Mouse (Mus musculus): Measurements from ENCODE around the gene Setd1a. TPM values are rescaled to one million over a fixed set of nuclear protein-coding genes. Genes with fewer than 3 reads are reported as not detected.

Setd1a gene
- 1 to 10 TPM; 3.8 to 6.5 TPM for polyA plus RNA-seq (2017; shearing (Covaris generic))

DNA sequence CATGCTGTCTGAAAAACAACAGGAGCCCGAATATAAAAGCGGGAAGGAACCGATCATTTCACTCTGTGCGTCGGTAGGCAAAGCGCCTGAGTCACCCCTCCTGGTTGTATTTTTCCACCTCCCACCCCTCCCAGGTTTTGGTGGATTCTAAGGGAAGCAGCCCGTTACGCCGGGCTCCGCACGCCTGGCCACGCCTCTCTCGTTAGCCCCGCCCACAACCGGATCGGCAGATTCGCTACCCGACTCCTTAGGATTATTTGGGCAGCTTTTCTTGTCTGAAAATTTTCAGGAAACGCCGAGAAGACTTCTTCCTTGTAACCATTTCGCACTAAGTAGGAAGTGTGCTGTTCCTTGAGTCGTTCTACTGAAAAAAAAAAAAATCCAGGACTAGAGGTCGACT, at the start of gene Setd1a:
Gene Setd1a (plus strand): TSS at position 245 of the 400 bp plus-strand sequence.

DNA sequence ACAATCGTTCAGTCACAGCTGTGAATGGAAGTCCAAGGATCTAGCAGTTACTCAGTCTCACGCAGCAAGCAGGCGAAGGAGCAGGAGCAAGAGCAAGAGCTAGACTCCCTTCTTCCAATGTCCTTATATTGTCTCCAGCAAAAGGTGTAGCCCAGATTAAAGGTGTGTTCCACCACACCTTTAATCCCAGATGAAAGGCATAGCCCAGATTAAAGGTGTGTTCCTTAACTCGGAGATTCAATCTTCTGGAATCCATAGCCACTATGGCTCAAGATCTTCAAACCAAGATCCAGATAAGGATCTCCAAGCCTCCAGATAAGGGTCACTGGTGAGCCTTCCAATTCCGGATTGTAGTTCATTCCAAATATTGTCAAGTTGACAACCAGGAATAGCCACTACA, 44.4 kb upstream of the Setd1a start, which contains the start of gene Ctf2:
Gene Ctf2 (minus strand): TSS at position 101 of the 400 bp plus-strand sequence.

DNA sequence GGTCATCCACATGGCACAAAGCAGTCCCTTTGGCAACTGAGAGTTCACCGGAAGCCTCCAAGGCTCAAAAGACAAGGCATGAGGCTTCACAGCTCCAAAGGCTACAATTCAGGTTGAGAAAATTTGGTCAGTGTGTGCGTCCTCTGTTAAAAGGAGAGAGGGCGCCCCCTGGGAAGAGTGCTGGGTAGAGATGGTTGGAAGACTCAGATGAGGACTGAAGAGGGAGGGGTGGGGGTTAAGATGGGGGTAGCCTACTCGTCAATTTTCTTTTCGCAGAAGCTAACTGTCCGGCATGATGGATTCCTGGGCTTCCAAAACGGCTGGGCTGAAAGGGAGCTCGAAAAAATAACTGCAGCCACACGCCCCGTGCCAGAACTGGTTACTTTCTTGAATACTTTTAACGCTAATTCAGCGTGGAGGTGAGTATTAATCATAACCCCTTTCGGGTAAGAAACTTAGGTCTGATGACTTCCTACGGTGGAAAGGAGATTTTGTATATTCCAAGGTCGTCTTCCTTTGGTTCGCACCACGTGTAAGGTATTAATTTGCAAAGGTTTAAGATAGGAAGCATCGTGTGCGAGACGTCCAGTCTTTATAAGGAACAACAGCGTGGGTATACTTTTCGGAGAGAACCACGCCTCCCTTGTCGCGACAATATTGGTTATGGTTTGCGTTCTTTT, 32.0 kb upstream of the Setd1a start, which contains the start of gene Fbxl19:
Gene Fbxl19 (plus strand): TSS at position 178 of the 680 bp plus-strand sequence.

DNA sequence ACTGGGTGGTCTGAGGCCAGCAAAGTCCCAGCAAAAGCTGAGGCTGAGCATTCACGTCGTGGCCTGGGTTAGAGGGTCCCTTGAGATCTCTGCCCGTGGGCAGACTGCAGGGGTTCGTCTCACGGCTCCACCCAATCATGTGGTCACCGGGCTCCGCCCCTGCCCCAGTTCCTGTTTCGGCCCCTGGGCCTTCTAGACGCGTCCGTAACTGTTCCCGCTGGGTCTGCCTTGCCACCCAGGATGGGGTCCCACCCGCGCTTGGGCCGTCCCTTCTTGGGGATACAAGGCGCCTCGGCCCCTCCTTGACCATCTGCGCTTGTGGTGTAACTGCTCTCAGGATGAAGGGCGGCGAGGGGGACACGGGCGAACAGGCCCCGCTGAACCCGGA, 6.8 kb upstream of the Setd1a start, which contains the start of gene Orai3:
Gene Orai3 (plus strand): TSS at position 165 of the 388 bp plus-strand sequence.

DNA sequence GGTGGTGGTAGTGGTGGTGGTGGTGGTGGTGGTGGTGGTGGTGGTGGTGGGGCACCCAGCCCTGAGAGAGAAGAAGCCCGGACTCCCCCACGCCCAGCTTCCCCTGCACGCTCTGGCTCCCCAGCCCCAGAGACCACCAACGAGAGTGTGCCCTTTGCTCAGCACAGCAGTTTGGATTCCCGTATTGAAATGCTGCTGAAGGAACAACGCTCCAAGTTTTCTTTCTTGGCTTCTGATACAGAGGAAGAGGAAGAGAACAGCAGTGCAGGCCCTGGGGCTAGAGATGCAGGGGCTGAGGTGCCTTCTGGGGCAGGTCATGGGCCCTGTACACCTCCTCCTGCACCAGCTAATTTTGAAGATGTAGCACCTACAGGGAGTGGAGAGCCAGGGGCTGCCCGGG, 8.8 kb downstream of the Setd1a start, which contains the start of gene Gm49388:
Gene Gm49388 (plus strand): TSS at position 301 of the 400 bp plus-strand sequence.

DNA sequence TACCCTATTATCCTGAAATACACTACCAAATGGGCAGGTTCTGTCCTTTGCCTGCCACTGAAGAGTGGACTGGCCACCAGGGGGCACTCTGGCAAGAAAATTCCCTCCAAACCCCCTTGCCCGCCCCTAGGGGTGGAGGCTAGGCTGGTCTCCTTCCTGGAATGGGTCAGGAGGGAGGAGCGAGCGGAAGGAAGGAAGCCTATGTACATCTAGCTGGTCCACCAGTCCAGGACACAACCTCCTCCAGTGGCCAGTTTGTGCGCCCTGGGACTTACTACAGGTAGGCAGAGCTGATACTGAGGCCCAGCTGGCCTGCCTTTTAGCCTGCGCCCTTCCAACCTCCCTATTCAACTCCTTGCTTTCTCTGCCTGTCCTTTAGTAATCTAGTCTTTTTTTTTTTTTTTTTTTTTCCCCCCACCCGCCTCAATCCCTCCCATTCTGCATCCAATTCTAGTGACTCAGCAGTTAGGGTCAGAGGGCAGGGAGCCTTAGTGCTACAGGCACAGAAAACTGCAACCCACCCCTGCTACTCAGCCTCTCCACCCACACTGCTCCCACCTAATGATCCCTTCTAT, 24.1 kb downstream of the Setd1a start, which contains the start of gene Hsd3b7:
Gene Hsd3b7 (plus strand): TSS at position 170 of the 575 bp plus-strand sequence.

DNA sequence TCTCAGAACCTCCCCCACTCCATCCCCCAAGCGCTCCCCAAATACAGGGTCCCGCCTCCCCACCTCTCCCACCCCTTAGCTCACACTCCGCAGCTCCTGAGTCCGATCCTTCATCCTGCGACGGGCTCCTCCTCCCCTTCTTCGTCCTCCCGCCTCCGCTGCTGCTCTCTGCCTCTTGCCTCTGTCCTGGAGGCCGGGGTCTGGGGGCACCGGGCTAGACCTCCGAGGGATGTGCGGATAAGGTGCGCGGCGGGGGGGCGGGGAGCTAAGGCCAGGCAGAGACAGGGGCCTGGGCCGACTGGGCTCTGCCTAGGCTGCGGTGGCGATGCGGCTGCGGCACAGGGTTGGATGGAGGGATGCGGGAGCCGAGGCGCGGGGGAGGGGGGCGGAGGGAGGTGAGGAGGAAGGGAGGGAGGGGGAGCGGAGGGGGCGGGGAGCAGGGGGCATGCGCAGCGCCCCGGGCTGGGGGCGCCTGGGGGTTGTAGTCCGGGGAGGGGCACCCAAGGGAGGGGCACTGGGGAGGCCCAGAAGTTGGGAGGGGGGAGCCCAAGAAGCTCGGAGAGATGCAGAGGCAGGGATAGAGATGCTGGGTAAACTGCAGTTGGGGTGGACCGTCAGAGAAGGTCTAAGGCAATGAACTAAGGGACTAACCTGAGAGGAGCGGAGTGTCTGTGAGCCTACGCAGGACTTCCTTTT, 47.9 kb downstream of the Setd1a start, which contains the start of the genes Stx4a and Stx1b:
Gene Stx4a (plus strand): TSS at position 119 of the 696 bp plus-strand sequence.
Gene Stx1b (minus strand): TSS at position 374 of the 696 bp plus-strand sequence.

Other genes with a start within 250 kb of the Setd1a start
- 10 to 100 TPM; 11.5 to 15.8 TPM for gene Tmem265, start 215.3 kb upstream of the Setd1a start, polyA plus RNA-seq (2017; shearing (Covaris generic))
- 100 to 1,000 TPM; 108 to 132 TPM for gene Phkg2, start 203.3 kb upstream of the Setd1a start, polyA plus RNA-seq (2017; shearing (Covaris generic))
- gene Ccdc189, start 188.1 kb upstream of the Setd1a start, polyA plus RNA-seq (2017; shearing (Covaris generic)): 1 to 10 TPM in 1 of 2 experiments, under 1 TPM in 1; 0.82 to 1.1 TPM
- gene Rnf40, start 187.9 kb upstream of the Setd1a start, polyA plus RNA-seq (2017; shearing (Covaris generic)): 100 to 1,000 TPM; 107 to 163 TPM
- under 1 TPM in 1 of 2 experiments, not detected in 1; 0.24 TPM for gene Zfp629, start 160.9 kb upstream of the Setd1a start, polyA plus RNA-seq (2017; shearing (Covaris generic))
- gene Bcl7c, start 67.7 kb upstream of the Setd1a start, polyA plus RNA-seq (2017; shearing (Covaris generic)): 10 to 100 TPM; 79.5 to 92.8 TPM
- under 1 TPM in 1 of 2 experiments, not detected in 1; 0.19 TPM for gene Ctf1, start 63.9 kb upstream of the Setd1a start, polyA plus RNA-seq (2017; shearing (Covaris generic))
- under 1 TPM in 1 of 2 experiments, not detected in 1; 0.21 TPM for gene Ctf2, start 44.5 kb upstream of the Setd1a start, polyA plus RNA-seq (2017; shearing (Covaris generic))
- 1 to 10 TPM in 1 of 2 experiments, under 1 TPM in 1; 0.80 to 1.0 TPM for gene Fbxl19, start 32.1 kb upstream of the Setd1a start, polyA plus RNA-seq (2017; shearing (Covaris generic))
- 10 to 100 TPM; 20.0 to 30.8 TPM for gene Orai3, start 6.9 kb upstream of the Setd1a start, polyA plus RNA-seq (2017; shearing (Covaris generic))
- not detected for gene Gm49388, start 8.9 kb downstream of the Setd1a start, polyA plus RNA-seq (2017; shearing (Covaris generic))
- gene Hsd3b7, start 23.9 kb downstream of the Setd1a start, polyA plus RNA-seq (2017; shearing (Covaris generic)): 1 to 10 TPM; 1.6 to 6.7 TPM
- 100 to 1,000 TPM; 147 to 189 TPM for gene Stx4a, start 47.6 kb downstream of the Setd1a start, polyA plus RNA-seq (2017; shearing (Covaris generic))
- gene Stx1b, start 47.9 kb downstream of the Setd1a start, polyA plus RNA-seq (2017; shearing (Covaris generic)): under 1 TPM; 0.51 to 0.56 TPM
- 10 to 100 TPM; 43.6 to 44.7 TPM for gene Zfp646, start 99.6 kb downstream of the Setd1a start, polyA plus RNA-seq (2017; shearing (Covaris generic))
- 10 to 100 TPM; 13.1 to 20.9 TPM for gene Zfp668, start 100.2 kb downstream of the Setd1a start, polyA plus RNA-seq (2017; shearing (Covaris generic))
- 1 to 10 TPM; 1.1 to 2.5 TPM for gene Prss53, start 114.3 kb downstream of the Setd1a start, polyA plus RNA-seq (2017; shearing (Covaris generic))
- gene Gm21974, start 118.8 kb downstream of the Setd1a start, polyA plus RNA-seq (2017; shearing (Covaris generic)): not detected
- 10 to 100 TPM; 43.9 to 54.4 TPM for gene Vkorc1, start 118.9 kb downstream of the Setd1a start, polyA plus RNA-seq (2017; shearing (Covaris generic))
- gene Bckdk, start 127.4 kb downstream of the Setd1a start, polyA plus RNA-seq (2017; shearing (Covaris generic)): 10 to 100 TPM; 50.0 to 58.9 TPM
- 10 to 100 TPM; 37.9 to 46.2 TPM for gene Kat8, start 135.8 kb downstream of the Setd1a start, polyA plus RNA-seq (2017; shearing (Covaris generic))
- 1 to 10 TPM in 1 of 2 experiments, under 1 TPM in 1; 0.76 to 1.9 TPM for gene Prss8, start 153.4 kb downstream of the Setd1a start, polyA plus RNA-seq (2017; shearing (Covaris generic))
- 1 to 10 TPM; 2.9 to 3.4 TPM for gene Prss36, start 170.1 kb downstream of the Setd1a start, polyA plus RNA-seq (2017; shearing (Covaris generic))
- gene Fus, start 190.8 kb downstream of the Setd1a start, polyA plus RNA-seq (2017; shearing (Covaris generic)): 100 to 1,000 TPM; 120 to 128 TPM
- gene Pycard, start 217.2 kb downstream of the Setd1a start, polyA plus RNA-seq (2017; shearing (Covaris generic)): 100 to 1,000 TPM; 256 to 301 TPM
- not detected for gene Trim72, start 227.3 kb downstream of the Setd1a start, polyA plus RNA-seq (2017; shearing (Covaris generic))

All from inflammation-experienced regulatory T-cells (primary cell).